18 mouse cellular contexts compared by ENCODE assay signal in genomic region chr11:108307258-108307657, GRCm38 (mm10). TPM values are rescaled to one million over a fixed set of nuclear protein-coding genes. Genes with fewer than 3 reads are reported as not detected.
DNase-seq lines count a peak whose midpoint lies in the region; ATAC-seq and TF ChIP-seq lines count a peak whose summit lies in the region.
"Had no signal": no experiment of that assay in that cellular context is flagged by ENCODE, and none has a peak within 500 bp of the region (broad histone marks: within the 10 kb centered on the region; RNA-seq: fewer than 3 reads in every experiment).

No protein-coding gene starts in this region.

- H3K36me3 ChIP-seq in midbrain, embryonic 11.5 days (ENCODE audit: control insufficient read depth, insufficient read depth, low read length), result no peaks in the 10 kb centered on the region
- H3K36me3 ChIP-seq in midbrain, embryonic 10.5 days, result no peaks in the 10 kb centered on the region
- H3K36me3 ChIP-seq in intestine, embryonic 16.5 days (ENCODE audit: control insufficient read depth, insufficient read depth, low read length), result no peaks in the 10 kb centered on the region
- H3K36me3 ChIP-seq in stomach, postnatal 0 days (ENCODE audit: control insufficient read depth, insufficient read depth, low read length), result no peaks in the 10 kb centered on the region
- H3K36me3 ChIP-seq in forebrain, embryonic 12.5 days (replicated peaks), result no peaks in the 10 kb centered on the region
- H3K36me3 ChIP-seq: limb, embryonic 15.5 days; neural tube, embryonic 13.5 days had no signal

- H3K9me3 ChIP-seq in midbrain, embryonic 11.5 days (ENCODE audit: control insufficient read depth, low read length), result no peaks in the 10 kb centered on the region
- no peaks in the 10 kb centered on the region for H3K9me3 ChIP-seq in midbrain, embryonic 10.5 days (replicated peaks)
- H3K9me3 ChIP-seq in intestine, embryonic 16.5 days (ENCODE audit: control insufficient read depth, low read length), result no peaks in the 10 kb centered on the region
- H3K9me3 ChIP-seq in stomach, postnatal 0 days (ENCODE audit: control insufficient read depth, low read length), result no peaks in the 10 kb centered on the region
- H3K9me3 ChIP-seq in forebrain, embryonic 12.5 days, result no peaks in the 10 kb centered on the region
- H3K9me3 ChIP-seq: limb, embryonic 15.5 days; megakaryocyte, embryonic 14.5 days; neural tube, embryonic 13.5 days had no signal

- ATAC-seq in midbrain, embryonic 11.5 days (ENCODE audit: low FRiP score), result no peak
- ATAC-seq in intestine, embryonic 16.5 days, result peak; percentile 24
- peak; percentile 79 for ATAC-seq in stomach, postnatal 0 days (ENCODE audit: low FRiP score, low TSS enrichment)
- ATAC-seq in forebrain, embryonic 12.5 days (ENCODE audit: low FRiP score), result no peak
- ATAC-seq: hindbrain, embryonic 16.5 days had no signal

- no peak overlapping the region for H3K4me2 ChIP-seq in midbrain, embryonic 11.5 days
- 0 out of 2 replicates have a peak overlapping the region, but pooled peaks have one; percentile 16 for H3K4me2 ChIP-seq in intestine, embryonic 16.5 days (ENCODE audit: low read depth, low read length)
- H3K4me2 ChIP-seq in stomach, postnatal 0 days (replicated peaks; ENCODE audit: low read depth), result no peak overlapping the region
- no peak overlapping the region for H3K4me2 ChIP-seq in forebrain, embryonic 12.5 days
- H3K4me2 ChIP-seq: limb, embryonic 15.5 days; neural tube, embryonic 13.5 days had no signal

- no peaks in the 10 kb centered on the region for H3K4me1 ChIP-seq in midbrain, embryonic 11.5 days (ENCODE audit: control insufficient read depth, insufficient read depth, low read length)
- H3K4me1 ChIP-seq in midbrain, embryonic 10.5 days, result peaks cover 1% of the 10 kb centered on the region; the same call in 1 of the 2 replicates
- peaks cover 31% of the 10 kb centered on the region for H3K4me1 ChIP-seq in intestine, embryonic 16.5 days (ENCODE audit: control insufficient read depth, insufficient read depth, low read length)
- H3K4me1 ChIP-seq in stomach, postnatal 0 days (replicated peaks; ENCODE audit: control insufficient read depth, insufficient read depth), result peaks cover 3% of the 10 kb centered on the region; the same call in 1 of the 2 replicates
- no peaks in the 10 kb centered on the region for H3K4me1 ChIP-seq in forebrain, embryonic 12.5 days

- TF ChIP-seq EP300 in stomach, postnatal 0 days (optimal IDR thresholded peaks at IDR 0.05), result no peak

- peak; percentile 26 for DNase-seq in midbrain, embryonic 11.5 days (ENCODE audit: low spot score, missing footprints)
- DNase-seq in midbrain, embryonic 10.5 days (ENCODE audit: low spot score), result no peak
- DNase-seq in lung, postnatal 10 days, result peak; percentile 59
- DNase-seq in stomach, postnatal 0 days (ENCODE audit: low spot score), result peak; percentile 59
- DNase-seq in heart, adult 9 months (ENCODE audit: low spot score in 2 of 2), result no peak
- no peak for DNase-seq in adrenal gland, postnatal 25 days
- DNase-seq: cerebellum, postnatal 14 days; gastrocnemius, postnatal 36 days; kidney, postnatal 10 days had no signal

- H3K4me3 ChIP-seq in midbrain, embryonic 11.5 days (ENCODE audit: low read depth, low read length), result no peak overlapping the region
- no peak overlapping the region for H3K4me3 ChIP-seq in midbrain, embryonic 10.5 days
- no peak overlapping the region for H3K4me3 ChIP-seq in intestine, embryonic 16.5 days (ENCODE audit: low read length)
- H3K4me3 ChIP-seq in stomach, postnatal 0 days (ENCODE audit: low read depth, low read length), result no peak overlapping the region
- H3K4me3 ChIP-seq in forebrain, embryonic 12.5 days (replicated peaks), result no peak overlapping the region
- H3K4me3 ChIP-seq: erythroblast, embryonic 14.5 days; limb, embryonic 15.5 days; megakaryocyte, embryonic 14.5 days; neural tube, embryonic 13.5 days had no signal

- no peak overlapping the region for H3K27ac ChIP-seq in midbrain, embryonic 11.5 days (ENCODE audit: low read depth, low read length)
- H3K27ac ChIP-seq in midbrain, embryonic 10.5 days (replicated peaks), result no peak overlapping the region
- H3K27ac ChIP-seq in intestine, embryonic 16.5 days (ENCODE audit: low read length), result peak overlapping the region; percentile 73
- no peak overlapping the region for H3K27ac ChIP-seq in stomach, postnatal 0 days (replicated peaks)
- H3K27ac ChIP-seq in forebrain, embryonic 12.5 days, result no peak overlapping the region
- H3K27ac ChIP-seq: limb, embryonic 15.5 days; neural tube, embryonic 13.5 days had no signal

- no peaks in the 10 kb centered on the region for H3K27me3 ChIP-seq in midbrain, embryonic 11.5 days (ENCODE audit: control insufficient read depth, insufficient read depth, low read length)
- no peaks in the 10 kb centered on the region for H3K27me3 ChIP-seq in midbrain, embryonic 10.5 days (ENCODE audit: low read depth, poor library complexity, severe bottlenecking)
- H3K27me3 ChIP-seq in intestine, embryonic 16.5 days (replicated peaks; ENCODE audit: control insufficient read depth, insufficient read depth, low read length), result no peaks in the 10 kb centered on the region
- no peaks in the 10 kb centered on the region for H3K27me3 ChIP-seq in stomach, postnatal 0 days (ENCODE audit: control insufficient read depth, insufficient read depth, low read length)
- H3K27me3 ChIP-seq in forebrain, embryonic 12.5 days, result no peaks in the 10 kb centered on the region
- H3K27me3 ChIP-seq: limb, embryonic 15.5 days; megakaryocyte, embryonic 14.5 days; neural tube, embryonic 13.5 days had no signal

- H3K9ac ChIP-seq in midbrain, embryonic 11.5 days (ENCODE audit: low read length), result no peak overlapping the region
- no peak overlapping the region for H3K9ac ChIP-seq in intestine, embryonic 16.5 days (ENCODE audit: low read depth, low read length)
- H3K9ac ChIP-seq in stomach, postnatal 0 days (ENCODE audit: low read length), result no peak overlapping the region
- no peak overlapping the region for H3K9ac ChIP-seq in forebrain, embryonic 12.5 days
- H3K9ac ChIP-seq: limb, embryonic 15.5 days; neural tube, embryonic 13.5 days had no signal

- TF ChIP-seq CTCF in stomach, postnatal 0 days (IDR thresholded peaks at IDR 0.05; ENCODE audit: low read depth), result peak; percentile 48

- 86% methylated on average over 7 of the region's 7 CpGs for WGBS in midbrain, embryonic 11.5 days
- 89% methylated on average over 7 of the region's 7 CpGs for WGBS in midbrain, embryonic 10.5 days
- 45% methylated on average over 7 of the region's 7 CpGs for WGBS in intestine, embryonic 16.5 days
- 45% methylated on average over 7 of the region's 7 CpGs for WGBS in stomach, postnatal 0 days
- 93% methylated on average over 7 of the region's 7 CpGs for WGBS in forebrain, embryonic 12.5 days

RNA-seq across cellular contexts. Expression of gene Apoh, which starts 35.9 kb away (rescaled TPM):
- polyA plus RNA-seq in midbrain, embryonic 11.5 days (2014; fragmentation: Nextera tagmentation; extraction: Ambion mirVana), result not detected in 2 replicates
- not detected in 2 replicates for polyA plus RNA-seq in midbrain, embryonic 10.5 days (2016; fragmentation: Nextera tagmentation; extraction: Ambion mirVana)
- polyA plus RNA-seq in intestine, embryonic 16.5 days (2015; fragmentation: Nextera tagmentation; extraction: Ambion mirVana), result 5.2 and 11.5 TPM in 2 replicates
- polyA plus RNA-seq in stomach, postnatal 0 days (2015; fragmentation: Nextera tagmentation; extraction: Ambion mirVana), result 3.3 and 7.0 TPM in 2 replicates
- polyA plus RNA-seq in forebrain, embryonic 12.5 days (2016; fragmentation: Nextera tagmentation; extraction: Ambion mirVana), result not detected in 2 replicates
- total RNA-seq in adrenal gland, postnatal 25 days (2021), result 25.6 TPM in 1 of 2 replicates, not detected in the other
- total RNA-seq: monocyte, adult 5-6 weeks had no signal
- polyA plus RNA-seq: erythroblast, embryonic 14.5 days; heart, embryonic 14.5 days had no signal

RNA-seq across cellular contexts. Expression of gene Prkca, which starts 36.5 kb away (rescaled TPM):
- polyA plus RNA-seq in midbrain, embryonic 11.5 days (2014; fragmentation: Nextera tagmentation; extraction: Ambion mirVana), result 3.3 and 4.5 TPM in 2 replicates
- polyA plus RNA-seq in midbrain, embryonic 10.5 days (2016; fragmentation: Nextera tagmentation; extraction: Ambion mirVana), result 2.5 and 2.6 TPM in 2 replicates
- 19.7 and 20.3 TPM in 2 replicates for polyA plus RNA-seq in intestine, embryonic 16.5 days (2015; fragmentation: Nextera tagmentation; extraction: Ambion mirVana)
- 3.7 and 5.1 TPM in 2 replicates for polyA plus RNA-seq in stomach, postnatal 0 days (2015; fragmentation: Nextera tagmentation; extraction: Ambion mirVana)
- polyA plus RNA-seq in forebrain, embryonic 12.5 days (2016; fragmentation: Nextera tagmentation; extraction: Ambion mirVana), result 3.3 and 4.6 TPM in 2 replicates
- total RNA-seq in adrenal gland, postnatal 25 days (2021), result 6.7 and 7.8 TPM in 2 replicates

Comparison
In these comparisons a context has a peak if more than half of its experiments do, and no peak if none do; other contexts are left out.
1. DNase-seq: peak in midbrain, embryonic 11.5 days (single experiment), lung, postnatal 10 days (single experiment) and stomach, postnatal 0 days (single experiment); none in midbrain, embryonic 10.5 days (single experiment), heart, adult 9 months (0 of 2) and adrenal gland, postnatal 25 days (single experiment).
2. ATAC-seq: peak in intestine, embryonic 16.5 days (single experiment) and stomach, postnatal 0 days (single experiment); none in midbrain, embryonic 11.5 days (single experiment) and forebrain, embryonic 12.5 days (single experiment).